Mouse (Mus musculus) limb, embryonic 11.5 days (tissue): ENCODE data around the gene 2510039O18Rik. TPM values are rescaled to one million over a fixed set of nuclear protein-coding genes. Genes with fewer than 3 reads are reported as not detected.

Experiments
- ATAC-seq: fragments of 200-750 bp; cut with Nextera tagmentation; 2 replicates; pipeline ENCODE4 v1.8.0; 2017; ENCODE audit warnings: low read depth; ENCODE audit not compliant: insufficient number of reproducible peaks, low FRiP score, low TSS enrichment
- DNase-seq: peaks from one replicate; pipeline ENCODE4 v3.0.0-alpha.2; 2015; ENCODE audit warnings: low spot score
- H3K27ac ChIP-seq: fragments of 300-500 bp; sonication (generic); replicated peaks from 2 replicates; pipeline ENCODE4 v1.5.1; 2014; ENCODE audit warnings: low read depth, mild to moderate bottlenecking, low read length
- H3K27me3 ChIP-seq: fragments of 300-500 bp; sonication (generic); 2 replicates; pipeline ENCODE4 v1.6.1; 2014; ENCODE audit warnings: mild to moderate bottlenecking, low read length, mixed read lengths; ENCODE audit not compliant: control insufficient read depth, insufficient read depth
- H3K36me3 ChIP-seq: fragments of 300-500 bp; sonication (generic); 2 replicates; pipeline ENCODE4 v1.6.1; 2014; ENCODE audit warnings: mild to moderate bottlenecking, low read length, moderate library complexity, mixed read lengths; ENCODE audit not compliant: control insufficient read depth, insufficient read depth
- H3K4me1 ChIP-seq: fragments of 300-500 bp; sonication (generic); 2 replicates; pipeline ENCODE4 v1.6.1; 2014; ENCODE audit warnings: low read length, mixed read lengths; ENCODE audit not compliant: control insufficient read depth, insufficient read depth
- H3K4me2 ChIP-seq: fragments of 300-500 bp; sonication (generic); 2 replicates; pipeline ENCODE4 v1.6.1; 2014; ENCODE audit warnings: low read depth, mild to moderate bottlenecking, moderate library complexity; ENCODE audit not compliant: severe bottlenecking
- H3K4me3 ChIP-seq: fragments of 300-500 bp; sonication (generic); 2 replicates; pipeline ENCODE4 v1.5.1; 2014; ENCODE audit warnings: low read depth, low read length
- H3K9ac ChIP-seq: fragments of 300-500 bp; sonication (generic); 2 replicates; pipeline ENCODE4 v1.6.1; 2014; ENCODE audit warnings: mild to moderate bottlenecking, low read length
- H3K9me3 ChIP-seq: fragments of 300-500 bp; sonication (generic); 2 replicates; pipeline ENCODE4 v1.6.1; 2016; ENCODE audit warnings: low read length; ENCODE audit not compliant: control insufficient read depth
- WGBS: fragments of 180-500 bp; shearing (Covaris S2); extraction: QIAGEN DNeasy Blood & Tissue Kit; methylation state at CpG from one replicate; pipeline ENCODE4 v1.1.7; 2014; 5-methylcytosine and 5-hydroxymethylcytosine counted together
- polyA plus RNA-seq: library from polyadenylated mRNA; unstranded; fragments of >200 nt; fragmentation: Nextera tagmentation; extraction: Ambion mirVana; gene quantifications from 2 replicates; pipeline ENCODE4 v1.2.1, GENCODE M21; 2014

Gene 2510039O18Rik
- polyA plus RNA-seq, 1 experiment from 2014 or later: 17.4 TPM

GRCm38 (mm10) chr4:147959881-147960831, 19.5 kb downstream of the 2510039O18Rik start:
- ATAC-seq (peak; percentile 26; the same call in 1 of the 2 replicates), DNase-seq (peak; percentile 77)
- WGBS: 44% methylated on average over 6 of the region's 6 CpGs
- no peaks in the 10 kb centered on the region for H3K9me3 ChIP-seq
- H3K4me1 ChIP-seq: no peaks in the 10 kb centered on the region
- H3K4me2 ChIP-seq: no peak overlapping the region
- H3K27ac ChIP-seq: no peak overlapping the region
- no peaks in the 10 kb centered on the region for H3K36me3 ChIP-seq
- H3K9ac ChIP-seq: no peak overlapping the region
- no peaks in the 10 kb centered on the region for H3K27me3 ChIP-seq
- no peak overlapping the region for H3K4me3 ChIP-seq

GRCm38 (mm10) chr4:147962781-147963180, 22.1 kb downstream of the 2510039O18Rik start:
- ATAC-seq: no peak
- 64% methylated on average over 6 of the region's 6 CpGs for WGBS

GRCm38 (mm10) chr4:147963623-147964022, 22.9 kb downstream of the 2510039O18Rik start:
- Histone ChIP-seq H3K27ac (no peak overlapping the region), H3K9ac (no peak overlapping the region)
- 88% methylated on average over 15 of the region's 15 CpGs for WGBS

More at GRCm38 (mm10) chr4:147962781-147963180, 22.1 kb downstream of the 2510039O18Rik start:
- Histone ChIP-seq H3K9me3 (no peaks in the 10 kb centered on the region), H3K4me2 (no peak overlapping the region), H3K27me3 (no peaks in the 10 kb centered on the region), H3K4me1 (no peaks in the 10 kb centered on the region), H3K4me3 (no peak overlapping the region), H3K36me3 (no peaks in the 10 kb centered on the region), H3K9ac (no peak overlapping the region), H3K27ac (no peak overlapping the region)
- no peak for DNase-seq

GRCm38 (mm10) chr4:147965712-147966111, 25.0 kb downstream of the 2510039O18Rik start:
- ATAC-seq (no peak), DNase-seq (no peak)
- Histone ChIP-seq H3K36me3 (no peaks in the 10 kb centered on the region), H3K4me1 (no peaks in the 10 kb centered on the region), H3K4me2 (no peak overlapping the region), H3K27ac (no peak overlapping the region), H3K9me3 (no peaks in the 10 kb centered on the region), H3K27me3 (no peaks in the 10 kb centered on the region), H3K9ac (no peak overlapping the region), H3K4me3 (no peak overlapping the region)
- WGBS: 73% methylated on average over 7 of the region's 7 CpGs

More at GRCm38 (mm10) chr4:147963623-147964022, 22.9 kb downstream of the 2510039O18Rik start:
- DNase-seq (no peak), ATAC-seq (no peak)
- no peak overlapping the region for H3K4me3 ChIP-seq
- H3K9me3 ChIP-seq: no peaks in the 10 kb centered on the region
- no peaks in the 10 kb centered on the region for H3K36me3 ChIP-seq
- no peak overlapping the region for H3K4me2 ChIP-seq
- no peaks in the 10 kb centered on the region for H3K27me3 ChIP-seq
- H3K4me1 ChIP-seq: no peaks in the 10 kb centered on the region

- Histone ChIP-seq H3K36me3 (no peaks in the 10 kb centered on the region), H3K4me3 (no peak overlapping the region), H3K27ac (no peak overlapping the region), H3K4me2 (no peak overlapping the region), H3K9ac (no peak overlapping the region), H3K9me3 (no peaks in the 10 kb centered on the region), H3K27me3 (no peaks in the 10 kb centered on the region), H3K4me1 (no peaks in the 10 kb centered on the region)
- no peak for DNase-seq
- 85% methylated on average over 2 of the region's 2 CpGs for WGBS
- no peak for ATAC-seq
Observed at GRCm38 (mm10) chr4:147968816-147969215, 28.1 kb downstream of the 2510039O18Rik start.

GRCm38 (mm10) chr4:147969337-147969736, 28.6 kb downstream of the 2510039O18Rik start:
- Histone ChIP-seq H3K27me3 (no peaks in the 10 kb centered on the region), H3K4me2 (no peak overlapping the region), H3K9me3 (no peaks in the 10 kb centered on the region), H3K36me3 (no peaks in the 10 kb centered on the region), H3K4me3 (no peak overlapping the region), H3K27ac (no peak overlapping the region), H3K4me1 (no peaks in the 10 kb centered on the region), H3K9ac (no peak overlapping the region)
- ATAC-seq: no peak
- WGBS: 54% methylated on average over 9 of the region's 9 CpGs
- no peak for DNase-seq

GRCm38 (mm10) chr4:147976237-147976636, 35.5 kb downstream of the 2510039O18Rik start:
- H3K4me1 ChIP-seq: no peaks in the 10 kb centered on the region
- 83% methylated on average over 3 of the region's 3 CpGs for WGBS

GRCm38 (mm10) chr4:147977726-147978125, 37.0 kb downstream of the 2510039O18Rik start:
- no peak overlapping the region for H3K4me3 ChIP-seq
- no peaks in the 10 kb centered on the region for H3K4me1 ChIP-seq
- H3K36me3 ChIP-seq: no peaks in the 10 kb centered on the region
- H3K9me3 ChIP-seq: no peaks in the 10 kb centered on the region; the same call in 1 of the 2 replicates
- no peak overlapping the region for H3K4me2 ChIP-seq
- DNase-seq (no peak), ATAC-seq (no peak)
- no peak overlapping the region for H3K9ac ChIP-seq
- no peak overlapping the region for H3K27ac ChIP-seq
- WGBS: 74% methylated on average over 4 of the region's 4 CpGs
- no peaks in the 10 kb centered on the region for H3K27me3 ChIP-seq

More at GRCm38 (mm10) chr4:147976237-147976636, 35.5 kb downstream of the 2510039O18Rik start:
- Histone ChIP-seq H3K4me3 (no peak overlapping the region), H3K36me3 (no peaks in the 10 kb centered on the region), H3K27me3 (no peaks in the 10 kb centered on the region), H3K27ac (no peak overlapping the region), H3K9ac (no peak overlapping the region), H3K4me2 (no peak overlapping the region), H3K9me3 (no peaks in the 10 kb centered on the region; the same call in 1 of the 2 replicates)
- ATAC-seq (no peak), DNase-seq (no peak)
